Mouse (Mus musculus) kidney, adult 2 months (tissue): ENCODE data around the gene Pdss1. TPM values are rescaled to one million over a fixed set of nuclear protein-coding genes. Genes with fewer than 3 reads are reported as not detected.
"Not testable (repeated sequence)": the region's sequence is repeated elsewhere in the genome, so short reads cannot be mapped to it uniquely, and the experiment has no call there.

Source experiments
- DNase-seq: peaks from one replicate; pipeline ENCODE4 v3.0.0; 2021
- H3K27ac ChIP-seq: fragments of 200-500 bp; 2 replicates; pipeline ENCODE4 v1.5.1; 2012; ENCODE audit warnings: low read depth, low read length, control low read depth, inconsistent platforms; ENCODE audit not compliant: insufficient read depth
- H3K27me3 ChIP-seq: fragments of 200-500 bp; replicated peaks from 2 replicates; pipeline ENCODE4 v1.6.1; 2012; ENCODE audit warnings: mild to moderate bottlenecking, moderate library complexity, low read length, inconsistent platforms; ENCODE audit not compliant: control insufficient read depth, insufficient read depth
- H3K36me3 ChIP-seq: fragments of 200-500 bp; 2 replicates; pipeline ENCODE4 v1.6.1; 2012; ENCODE audit warnings: mild to moderate bottlenecking, moderate library complexity, low read length, inconsistent platforms; ENCODE audit not compliant: control insufficient read depth, insufficient read depth
- H3K4me1 ChIP-seq: fragments of 200-500 bp; 2 replicates; pipeline ENCODE4 v1.6.1; 2011; ENCODE audit warnings: low read length; ENCODE audit not compliant: control insufficient read depth, insufficient read depth
- H3K4me3 ChIP-seq: fragments of 200-500 bp; 2 replicates; pipeline ENCODE4 v1.5.1; 2011; ENCODE audit warnings: mild to moderate bottlenecking, low read depth, low read length, control low read depth; ENCODE audit not compliant: insufficient read depth
- CTCF ChIP-seq: fragments of 200-500 bp; conservative IDR thresholded peaks from 2 replicates; pipeline ENCODE4 v1.5.1; 2011; ENCODE audit warnings: low read depth, mild to moderate bottlenecking, control low read depth, low read length, moderate library complexity, mixed read lengths; ENCODE audit not compliant: insufficient read depth, insufficient read length
- POLR2A ChIP-seq: fragments of 200-500 bp; IDR thresholded peaks from one replicate; pipeline ENCODE4 v1.6.1; 2011; ENCODE audit warnings: low read depth, low read length, control low read depth
- WGBS: fragments of 180-500 bp; shearing (Covaris S2); methylation state at CpG from one replicate; pipeline ENCODE4 v1.1.7; 2018; 5-methylcytosine and 5-hydroxymethylcytosine counted together
- polyA plus RNA-seq: library from polyadenylated mRNA; depleted of rRNA; stranded (reverse); fragments of >200 nt; gene quantifications from 2 replicates; pipeline ENCODE4 v1.2.3, GENCODE M21; 2012

Pdss1 gene
- polyA plus RNA-seq, 1 experiment = 9.9 TPM

DNA sequence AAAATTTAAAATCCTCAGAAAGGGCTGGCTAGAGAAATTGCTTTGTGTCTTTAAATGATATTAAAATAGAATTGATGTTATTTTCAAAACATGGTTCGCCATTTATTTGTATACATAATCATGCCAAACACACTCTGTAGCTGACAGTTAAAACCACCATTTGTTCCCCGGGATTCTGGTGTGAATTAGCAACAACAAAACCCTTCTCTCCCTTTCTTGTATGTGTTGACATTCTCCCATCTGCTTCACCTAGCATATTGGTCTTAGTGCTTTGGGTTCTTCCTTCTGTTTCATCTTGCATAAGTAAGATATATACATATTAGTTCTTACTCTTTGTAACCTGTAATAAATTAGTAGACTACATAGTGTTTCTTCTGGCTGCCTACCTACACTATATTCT, 23.3 kb downstream of the Pdss1 start:
- Histone ChIP-seq H3K4me1 (peaks cover 3% of the 10 kb centered on the region; the same call in 1 of the 2 replicates), H3K27ac (no peak overlapping the region), H3K27me3 (no peaks in the 10 kb centered on the region), H3K4me3 (no peak overlapping the region), H3K36me3 (peaks cover 5% of the 10 kb centered on the region)
- no peak for TF ChIP-seq POLR2A
- WGBS = 96% methylated on average over 2 of the region's 2 CpGs
- no peak for DNase-seq

GRCm38 (mm10) chr2:22925911-22926310, 30.6 kb downstream of the Pdss1 start:
- whole genome bisulfite sequencing = 96% methylated on average over 3 of the region's 3 CpGs
- not testable (repeated sequence) for H3K27me3 ChIP-seq, H3K4me3 ChIP-seq, H3K27ac ChIP-seq, H3K36me3 ChIP-seq, H3K4me1 ChIP-seq, DNase-seq

- no peak for DNase-seq
Measured at GRCm38 (mm10) chr2:22928259-22928658, 32.9 kb downstream of the Pdss1 start.

DNA sequence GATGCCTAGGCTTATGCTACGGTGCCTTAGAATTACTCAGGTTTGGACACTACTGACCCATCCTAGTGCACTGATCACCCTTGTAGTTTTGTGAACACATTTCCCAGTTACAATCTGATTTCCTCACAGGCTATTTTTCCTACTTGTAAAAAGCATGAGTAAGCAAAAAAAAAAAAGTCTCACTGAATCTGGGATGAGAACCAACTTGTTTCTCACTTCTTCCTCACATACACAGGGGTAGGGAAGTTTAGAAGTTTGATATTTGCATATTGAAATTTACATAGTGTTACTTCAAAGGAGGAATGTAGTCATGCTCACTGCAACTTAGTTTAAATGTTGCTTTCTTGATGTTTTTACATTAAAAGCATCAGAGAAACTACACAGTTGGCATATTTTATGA, 38.2 kb downstream of the Pdss1 start:
- 82% methylated on average over 1 of the region's 1 CpGs for WGBS
- TF ChIP-seq CTCF (no peak), POLR2A (no peak)
- Histone ChIP-seq H3K27me3 (no peaks in the 10 kb centered on the region), H3K4me3 (no peak overlapping the region), H3K4me1 (no peaks in the 10 kb centered on the region), H3K27ac (no peak overlapping the region), H3K36me3 (peaks cover 6% of the 10 kb centered on the region)
- no peak for DNase-seq

More at GRCm38 (mm10) chr2:22928259-22928658, 32.9 kb downstream of the Pdss1 start:
- TF ChIP-seq POLR2A (no peak), CTCF (no peak)
- H3K27me3 ChIP-seq = no peaks in the 10 kb centered on the region
- H3K27ac ChIP-seq = no peak overlapping the region
- no peaks in the 10 kb centered on the region for H3K4me1 ChIP-seq
- H3K36me3 ChIP-seq = peaks cover 3% of the 10 kb centered on the region
- WGBS = 84% methylated on average over 2 of the region's 2 CpGs
- H3K4me3 ChIP-seq = no peak overlapping the region

DNA sequence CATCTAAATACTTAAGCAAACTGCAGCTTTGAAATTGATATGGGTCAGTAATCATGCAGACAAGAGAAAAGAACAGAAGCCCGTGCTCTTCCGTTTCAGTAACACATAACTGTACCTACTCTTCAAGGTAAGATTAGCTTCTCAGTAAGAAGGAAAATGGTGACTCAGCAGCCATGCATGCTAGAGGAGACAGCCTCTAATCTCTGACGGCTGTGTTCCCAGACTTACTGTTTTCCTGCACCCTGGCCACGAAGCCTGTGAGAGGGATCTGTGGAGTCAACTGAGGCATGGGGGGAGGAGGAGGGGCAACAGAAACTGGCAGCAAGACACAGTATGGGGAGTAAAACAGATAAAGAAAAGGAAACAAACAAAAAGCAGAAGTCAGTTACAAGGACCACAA, 54.6 kb downstream of the Pdss1 start:
- DNase-seq = no peak
- 0 out of 2 replicates have a peak, but pooled peaks cover 2% of the 10 kb centered on the region for H3K4me1 ChIP-seq
- no peaks in the 10 kb centered on the region for H3K27me3 ChIP-seq
- 33% methylated on average over 4 of the region's 4 CpGs for WGBS
- H3K27ac ChIP-seq = no peak overlapping the region
- TF ChIP-seq CTCF (no peak), POLR2A (no peak)
- H3K4me3 ChIP-seq = no peak overlapping the region
- no peaks in the 10 kb centered on the region; the same call in 1 of the 2 replicates for H3K36me3 ChIP-seq

DNA sequence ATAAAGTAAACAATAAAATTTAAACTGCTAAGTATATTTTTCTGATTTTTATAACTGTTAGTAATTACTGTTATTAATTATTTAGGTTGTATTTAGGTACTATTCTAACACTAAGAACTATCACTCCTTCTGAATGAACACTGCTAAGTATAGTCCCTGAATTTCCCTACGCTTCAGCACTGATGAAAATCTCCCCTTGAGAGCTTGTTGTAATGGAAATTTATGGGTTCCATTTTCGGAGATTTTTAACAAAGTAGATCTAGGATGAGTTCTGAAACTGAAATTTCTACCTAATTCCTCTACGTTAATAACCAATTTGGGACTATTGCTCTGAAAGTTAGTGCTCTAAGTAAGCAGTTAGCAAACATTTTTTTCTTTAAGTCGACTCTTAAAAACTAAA, 59.0 kb downstream of the Pdss1 start:
- Histone ChIP-seq H3K27ac (no peak overlapping the region), H3K27me3 (no peaks in the 10 kb centered on the region), H3K4me3 (no peak overlapping the region), H3K4me1 (0 out of 2 replicates have a peak, but pooled peaks cover 4% of the 10 kb centered on the region), H3K36me3 (no peaks in the 10 kb centered on the region)
- 88% methylated on average over 4 of the region's 4 CpGs for WGBS
- DNase-seq = no peak
- TF ChIP-seq CTCF (no peak), POLR2A (no peak)

DNA sequence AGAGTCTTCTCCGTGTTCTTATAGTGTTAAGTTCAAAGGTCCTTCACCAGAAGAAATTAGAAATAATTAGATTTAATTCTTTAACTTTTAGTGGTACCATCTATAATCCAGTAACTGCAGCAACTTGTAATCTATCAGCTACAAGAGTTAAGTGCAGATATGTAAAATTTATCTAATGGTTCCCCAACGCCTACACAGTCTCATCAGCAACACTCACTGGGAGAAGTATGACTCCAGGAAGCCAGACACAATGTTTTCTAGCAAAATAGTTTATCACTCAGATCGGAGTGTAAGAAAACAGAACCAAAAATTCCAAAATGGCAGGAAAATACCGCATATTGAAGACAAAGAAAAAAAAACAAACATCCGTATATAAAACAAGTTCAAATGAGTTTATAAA, 60.6 kb downstream of the Pdss1 start:
- H3K4me1 ChIP-seq = 0 out of 2 replicates have a peak, but pooled peaks cover 2% of the 10 kb centered on the region
- DNase-seq = no peak
- WGBS = 87% methylated on average over 5 of the region's 5 CpGs
- no peaks in the 10 kb centered on the region for H3K36me3 ChIP-seq
- no peak overlapping the region for H3K4me3 ChIP-seq
- no peak for TF ChIP-seq CTCF
- no peak for TF ChIP-seq POLR2A
- H3K27ac ChIP-seq = no peak overlapping the region
- no peaks in the 10 kb centered on the region for H3K27me3 ChIP-seq

DNA sequence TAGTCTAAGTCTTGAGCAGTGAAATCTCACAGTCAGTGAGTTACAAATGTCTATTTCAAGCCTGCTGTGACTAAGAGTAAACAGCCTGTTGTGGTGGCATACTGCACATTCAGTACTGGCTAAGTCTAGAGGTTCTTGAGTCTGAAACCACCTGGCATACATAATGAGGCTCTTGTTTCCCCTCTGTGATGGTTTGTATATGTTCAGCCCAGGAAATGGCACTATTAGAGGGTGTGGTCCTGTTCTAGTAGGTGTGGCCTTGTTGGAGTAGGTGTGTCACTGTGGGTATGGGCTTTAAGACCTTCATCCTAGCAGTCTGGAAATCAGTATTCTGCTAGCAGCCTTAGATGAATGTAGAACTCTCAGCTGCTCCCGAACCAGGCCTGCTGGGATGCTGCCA, 62.1 kb downstream of the Pdss1 start:
- no peak for DNase-seq
- no peaks in the 10 kb centered on the region for H3K36me3 ChIP-seq
- H3K27me3 ChIP-seq = no peaks in the 10 kb centered on the region
- H3K4me1 ChIP-seq = 0 out of 2 replicates have a peak, but pooled peaks cover 2% of the 10 kb centered on the region
- H3K4me3 ChIP-seq = no peak overlapping the region
- TF ChIP-seq POLR2A = no peak
- no peak overlapping the region for H3K27ac ChIP-seq
- WGBS = 100% methylated on average over 1 of the region's 1 CpGs
